Mouse (Mus musculus) left cerebral cortex, postnatal 10 days (tissue): ENCODE data around the gene Lmna. TPM values are rescaled to one million over a fixed set of nuclear protein-coding genes. Genes with fewer than 3 reads are reported as not detected.

ENCODE experiments used
- DNase-seq, 2 experiments: peaks; one replicate each; pipeline ENCODE4 v3.0.0; 2021 to 2022; ENCODE audit warnings: low spot score in 2 of 2, mixed read lengths in 1 of 2; ENCODE audit errors: extremely low spot score in 1 of 2
- intact Hi-C: fragments of 180-260 bp; cut with DNase I; formaldehyde crosslinking; loops from one replicate; pipeline ENCODE4 v1.15.1; 2025
- total RNA-seq, 2 experiments: library from RNA; stranded (reverse); gene quantifications; 2 replicates each; pipeline ENCODE4 v1.2.3; 2021

Gene Lmna
- total RNA-seq, 2 experiments from 2014 or later = 47.2 to 48.6 TPM

GRCm38 (mm10) chr3:88483621-88484020, 26.1 kb downstream of the Lmna start:
- DNase-seq = peak in 1 of 2 experiments; percentile 76
- intact Hi-C loops = loop anchor here (2.0 kb wide), 1 partner anchor 39 kb away; no protein-coding TSS in a partner anchor

DNA sequence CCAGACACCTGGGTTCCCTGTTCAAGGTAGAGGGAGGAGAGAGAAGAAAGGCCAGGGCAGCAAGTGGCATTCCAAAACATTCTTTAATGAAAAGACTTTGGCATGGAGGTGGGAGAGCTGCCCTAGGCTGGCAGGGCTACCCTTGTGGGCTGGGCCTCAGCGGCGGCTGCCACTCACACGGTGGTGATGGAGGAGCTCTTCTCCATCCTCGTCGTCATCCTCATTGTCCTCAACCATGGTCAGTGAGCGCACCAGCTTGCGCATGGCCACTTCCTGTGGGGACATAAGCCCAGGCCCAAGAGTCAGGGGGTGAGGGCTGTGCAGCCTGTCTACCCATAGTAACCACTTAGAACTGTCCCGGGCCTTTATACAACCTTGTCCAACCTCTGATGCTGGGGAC, 26.6 kb downstream of the Lmna start:
- no peak for DNase-seq
- intact Hi-C loops = loop anchor here (2.0 kb wide), 1 partner anchor 40 kb away; no protein-coding TSS in a partner anchor

DNA sequence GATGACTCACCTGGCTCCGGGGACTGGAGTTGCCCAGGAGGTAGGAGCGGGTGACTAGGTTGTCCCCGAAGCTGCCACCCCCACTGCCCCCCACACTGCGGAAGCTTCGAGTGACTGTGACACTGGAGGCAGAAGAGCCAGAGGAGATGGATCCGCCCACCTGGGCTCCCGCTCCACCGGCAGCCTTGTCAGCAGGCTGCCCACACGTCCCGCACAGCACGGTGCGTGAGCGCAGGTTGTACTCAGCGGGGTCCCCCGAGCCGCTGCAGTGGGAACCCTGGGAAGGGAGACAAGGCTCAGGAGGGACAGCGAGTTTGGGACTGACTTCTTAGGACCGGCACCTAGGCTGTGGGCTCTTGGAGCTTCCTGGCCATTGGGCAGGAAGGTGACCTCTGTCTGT, 27.4 kb downstream of the Lmna start:
- no peak for DNase-seq
- intact Hi-C loops = loop anchor here (2.0 kb wide), 1 partner anchor 40 kb away; no protein-coding TSS in a partner anchor

DNA sequence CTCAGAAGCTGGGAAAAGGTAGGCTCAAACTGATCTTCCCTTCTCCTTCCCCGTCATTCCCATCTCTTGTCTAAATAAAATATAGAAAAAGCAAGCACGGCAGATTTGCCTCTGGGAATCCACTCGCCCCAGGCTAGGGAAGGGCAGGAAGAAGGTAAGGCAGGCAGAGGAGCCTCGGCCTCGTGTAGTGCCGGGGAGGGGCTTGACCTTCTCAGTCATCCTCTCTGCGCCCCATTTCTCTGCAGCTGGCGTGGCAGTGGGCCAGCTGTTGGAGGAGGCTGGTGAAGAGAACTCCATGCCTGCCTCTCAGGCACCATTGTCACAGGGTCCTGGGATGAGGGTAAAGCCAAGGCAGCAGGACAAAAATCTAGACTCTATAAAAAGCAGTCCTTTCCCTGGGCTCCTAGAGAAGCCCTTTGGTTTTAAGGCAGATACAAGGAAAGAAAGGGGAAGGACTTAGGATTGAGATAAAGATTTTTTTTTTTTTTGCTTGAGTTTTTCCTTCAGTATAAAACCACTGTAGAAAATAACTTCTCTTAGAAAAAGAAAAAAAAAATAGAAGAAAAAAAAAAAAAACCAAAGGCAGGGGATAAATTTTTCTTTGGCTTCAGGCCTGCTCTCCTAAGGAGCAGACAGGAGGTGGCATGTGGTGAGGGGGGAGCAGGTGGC, 28.2 kb downstream of the Lmna start:
- intact Hi-C loops = loop anchor here (2.0 kb wide), 1 partner anchor 41 kb away; no protein-coding TSS in a partner anchor
- DNase-seq = peak in 1 of 2 experiments; percentile 52

DNA sequence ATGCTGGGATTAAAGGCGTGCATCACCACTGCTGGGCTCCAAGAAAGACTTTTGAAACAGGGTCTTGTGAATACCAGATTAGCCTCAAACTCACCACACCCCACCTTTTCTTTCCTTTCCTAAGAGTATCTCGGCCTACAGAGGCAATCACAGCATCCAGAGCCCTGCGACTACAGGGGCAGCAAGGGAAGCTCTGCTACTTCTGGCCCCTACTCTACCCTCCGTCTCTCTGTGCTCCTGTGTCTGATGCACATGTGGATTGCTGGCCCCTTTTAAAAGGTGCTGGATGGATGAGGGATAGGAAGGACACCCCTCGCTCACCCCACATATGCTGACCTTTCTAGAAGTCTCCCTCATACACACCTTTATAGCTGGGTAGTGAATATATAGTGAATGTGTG, 29.1 kb downstream of the Lmna start:
- intact Hi-C loops = no loop called here
- DNase-seq = no peak

DNA sequence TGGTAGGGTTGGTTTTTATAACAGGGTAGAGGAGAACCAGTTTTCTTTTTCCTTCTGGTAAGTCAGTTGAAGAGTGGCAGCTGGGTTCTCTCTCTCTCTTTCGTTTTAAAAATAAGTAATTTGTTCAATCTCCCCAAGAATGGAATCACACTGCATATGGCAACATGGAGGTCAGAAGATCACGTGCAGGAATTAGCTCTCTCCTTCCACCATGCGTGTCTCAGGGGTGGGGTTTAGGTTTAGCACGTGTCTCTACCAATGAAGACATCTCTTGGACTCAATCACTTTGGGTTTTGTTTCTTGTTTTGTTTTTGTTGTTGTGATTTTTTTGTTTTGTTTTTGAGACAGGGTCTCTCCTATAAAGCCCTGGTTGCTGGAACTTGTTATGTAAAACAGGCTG, 29.9 kb downstream of the Lmna start:
- intact Hi-C loops = no loop called here
- no peak for DNase-seq

- DNase-seq = no peak
- intact Hi-C loops = no loop called here
These were observed 30.6 kb downstream of the Lmna start for GRCm38 (mm10) chr3:88479163-88479562.

DNA sequence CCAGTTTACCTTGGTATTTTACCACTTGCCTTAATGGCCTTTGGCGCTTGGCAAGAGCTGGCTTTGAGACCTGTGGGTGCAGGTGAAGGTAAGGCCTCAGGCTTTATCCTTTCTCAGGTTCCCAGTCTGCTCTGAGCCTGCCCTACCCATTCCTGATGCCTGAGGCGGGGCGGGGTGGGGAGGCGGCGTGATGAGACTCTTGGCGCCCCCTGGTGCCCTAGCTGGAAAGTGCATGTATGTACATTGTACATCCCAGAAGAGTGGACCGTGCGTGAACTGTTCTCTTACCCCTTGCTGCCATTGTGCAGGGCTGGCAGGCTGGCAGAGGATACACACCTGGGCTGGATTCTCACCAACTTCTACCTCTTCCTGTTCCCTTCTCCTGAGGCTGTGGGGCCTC, 32.0 kb downstream of the Lmna start:
- intact Hi-C loops = no loop called here
- peak; percentile 56 to 84 for DNase-seq

DNA sequence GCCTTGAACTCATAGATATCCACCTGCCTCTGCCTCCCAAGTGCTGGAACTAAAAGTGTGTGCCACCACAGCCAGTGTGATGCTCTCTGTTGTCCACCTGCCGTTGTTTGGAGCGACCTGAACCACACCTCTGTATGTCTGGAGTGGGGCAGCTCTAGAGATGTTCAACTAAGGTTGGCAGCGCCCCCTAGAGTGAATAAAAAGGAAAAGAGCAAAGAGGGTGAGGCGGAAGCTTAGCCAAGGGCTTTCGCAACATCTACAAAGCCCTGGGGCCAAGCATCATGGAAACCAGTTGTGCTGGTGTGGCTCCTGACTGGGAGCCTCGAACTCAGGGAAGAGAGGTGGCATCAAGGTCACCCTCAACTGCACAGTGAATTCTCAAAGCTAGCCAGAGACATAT, 33.4 kb downstream of the Lmna start:
- intact Hi-C loops = no loop called here
- DNase-seq = no peak

DNA sequence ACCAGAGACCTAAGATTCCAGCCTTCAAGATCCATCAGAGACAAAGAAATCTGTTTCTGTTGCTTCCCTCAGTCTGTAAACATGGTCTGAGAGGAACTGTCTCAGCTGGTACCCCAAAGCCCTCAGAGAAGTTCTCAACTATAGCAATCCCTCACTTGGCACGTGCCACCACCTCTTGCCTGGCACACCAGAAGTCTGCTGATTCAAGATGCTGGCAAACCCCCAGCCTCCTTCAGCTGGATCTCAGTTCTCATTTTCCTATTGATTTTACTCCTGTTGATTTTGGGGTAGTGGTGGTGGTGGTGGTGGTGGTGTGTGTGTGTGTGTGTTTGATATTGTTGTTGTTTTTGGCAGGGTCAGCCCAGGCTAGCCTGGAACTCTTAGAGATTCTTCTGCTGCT, 36.2 kb downstream of the Lmna start:
- intact Hi-C loops = no loop called here
- peak in 1 of 2 experiments; percentile 45 for DNase-seq

GRCm38 (mm10) chr3:88473020-88473419, 36.7 kb downstream of the Lmna start:
- peak in 1 of 2 experiments; percentile 76 for DNase-seq
- intact Hi-C loops = no loop called here

DNA sequence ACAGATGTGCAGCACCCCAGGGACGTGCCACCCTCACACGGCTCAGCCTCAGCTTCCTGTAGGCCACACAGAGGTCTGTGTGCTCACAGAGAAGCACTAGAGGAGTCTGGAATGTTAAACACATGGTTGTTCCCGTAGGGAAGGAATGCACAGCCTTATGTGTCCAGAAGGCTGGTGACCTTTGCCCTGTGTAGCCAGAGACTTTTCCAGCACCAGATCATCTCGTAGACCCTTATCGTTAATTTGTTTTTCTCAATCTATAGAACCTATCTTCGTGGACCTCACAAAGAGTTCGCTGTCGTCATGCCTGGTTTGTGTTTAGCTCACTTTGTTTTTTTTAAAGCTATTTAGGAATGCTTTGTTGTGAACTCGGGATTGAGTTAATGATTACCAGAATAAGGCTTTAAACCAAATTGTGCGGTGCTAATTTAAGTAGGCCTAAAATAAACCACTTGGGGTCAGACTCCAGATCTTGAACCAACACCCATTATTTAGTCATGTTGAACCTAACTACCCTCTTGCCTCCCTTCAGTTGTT, 38.7 kb downstream of the Lmna start:
- no peak for DNase-seq
- intact Hi-C loops = no loop called here

GRCm38 (mm10) chr3:88469466-88469865, 40.3 kb downstream of the Lmna start:
- no peak for DNase-seq
- intact Hi-C loops = no loop called here

- peak; percentile 79 to 90 for DNase-seq
- intact Hi-C loops = loop anchor here (2.0 kb wide), 1 partner anchor 60 kb away; no protein-coding TSS in a partner anchor
These were observed 42.5 kb downstream of the Lmna start for GRCm38 (mm10) chr3:88467116-88467824.

GRCm38 (mm10) chr3:88465127-88465526, 44.6 kb downstream of the Lmna start:
- DNase-seq = no peak
- intact Hi-C loops = no loop called here

GRCm38 (mm10) chr3:88464425-88464824, 45.3 kb downstream of the Lmna start:
- no peak for DNase-seq
- intact Hi-C loops = no loop called here

GRCm38 (mm10) chr3:88460983-88461696, 48.6 kb downstream of the Lmna start, which contains the start of gene Sema4a:
Gene Sema4a, minus strand, starts transcription at chr3:88461182.
- peak; percentile 60 to 62 for DNase-seq
- intact Hi-C loops = no loop called here

- intact Hi-C loops = no loop called here
- DNase-seq = no peak
These were observed 49.7 kb downstream of the Lmna start for GRCm38 (mm10) chr3:88460029-88460428.

GRCm38 (mm10) chr3:88458778-88459219, 51.0 kb downstream of the Lmna start:
- intact Hi-C loops = no loop called here
- DNase-seq = peak; percentile 33 to 62
